Mouse (Mus musculus): Measurements from ENCODE around the gene Copg1. TPM values are rescaled to one million over a fixed set of nuclear protein-coding genes. Genes with fewer than 3 reads are reported as not detected.

Copg1 gene
- 190 TPM in 2 replicates for polyA plus RNA-seq (2015; fragmentation: Nextera tagmentation; extraction: Ambion mirVana)

GRCm38 (mm10) chr6:87887594-87888233 is at the start of gene Copg1:
Gene Copg1 (plus strand): TSS chr6:87887814.
- WGBS = under 1% methylated on average over 31 of the region's 31 CpGs
- no peaks in the 10 kb centered on the region for H3K27me3 ChIP-seq (ENCODE audit: insufficient read depth, low read length)
- ATAC-seq (ENCODE audit: low FRiP score, low TSS enrichment) = peak; percentile 98
- no peaks in the 10 kb centered on the region for H3K9me3 ChIP-seq (ENCODE audit: low read length)
- H3K27ac ChIP-seq (ENCODE audit: low read length) = peak within 1 kb of the TSS; percentile 82
- peaks cover 34% of the 10 kb centered on the region for H3K36me3 ChIP-seq (ENCODE audit: insufficient read depth, low read length)
- peak within 1 kb of the TSS; percentile 85 for H3K4me2 ChIP-seq (replicated peaks; ENCODE audit: low read depth, low read length)
- H3K4me3 ChIP-seq (ENCODE audit: low read length) = peak within 1 kb of the TSS; percentile 97
- H3K4me1 ChIP-seq (ENCODE audit: insufficient read depth, low read length) = peaks cover 9% of the 10 kb centered on the region; the same call in 1 of the 2 replicates
- peak within 1 kb of the TSS; percentile 94 for H3K9ac ChIP-seq (replicated peaks; ENCODE audit: low read length)

DNA sequence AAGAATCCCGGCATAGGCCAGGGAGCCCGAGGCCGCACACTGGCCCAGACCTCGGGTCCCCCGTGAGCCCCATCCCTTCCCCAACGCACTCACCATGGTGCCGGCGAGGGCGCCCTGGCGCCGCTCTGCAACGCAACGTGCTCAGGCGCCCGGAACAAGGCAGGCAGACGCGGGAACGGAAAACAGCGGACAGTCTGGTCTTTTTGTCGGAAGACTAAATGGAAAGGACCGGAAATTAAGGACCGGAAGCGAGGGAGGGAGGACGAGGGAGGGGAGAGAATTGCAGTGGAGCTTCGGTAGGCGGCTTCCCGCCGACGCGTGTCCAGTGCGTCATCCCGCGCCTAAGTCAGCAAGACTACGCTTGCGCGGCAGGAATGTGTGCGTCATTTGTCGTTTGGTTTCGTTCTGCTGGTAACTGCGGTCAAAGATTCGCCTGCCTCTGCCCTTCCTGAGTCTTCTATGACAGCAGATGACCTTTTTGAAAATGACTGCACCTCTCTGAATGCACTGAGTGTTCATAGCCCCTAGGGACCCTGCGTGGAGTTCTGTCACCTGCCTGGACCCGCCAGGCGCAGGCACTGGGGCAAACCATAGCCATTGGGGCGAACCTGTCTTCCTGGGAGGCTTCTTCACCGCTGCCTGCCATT is 48.9 kb upstream of the Copg1 start, which contains the start of gene Isy1:
Isy1 (minus strand) TSS at position 248 of the 647 bp plus-strand sequence.
- H3K4me2 ChIP-seq (replicated peaks; ENCODE audit: low read depth, low read length) = peak within 1 kb of the TSS; percentile 95
- H3K4me1 ChIP-seq (ENCODE audit: insufficient read depth, low read length) = peaks cover 12% of the 10 kb centered on the region
- WGBS = under 1% methylated on average over 46 of the region's 46 CpGs
- peak; percentile 97 for ATAC-seq (ENCODE audit: low FRiP score, low TSS enrichment)
- peak within 1 kb of the TSS; percentile 95 for H3K9ac ChIP-seq (replicated peaks; ENCODE audit: low read length)
- no peaks in the 10 kb centered on the region for H3K27me3 ChIP-seq (ENCODE audit: insufficient read depth, low read length)
- H3K9me3 ChIP-seq (ENCODE audit: low read length) = no peaks in the 10 kb centered on the region
- peak within 1 kb of the TSS; percentile 98 for H3K27ac ChIP-seq (ENCODE audit: low read length)
- H3K36me3 ChIP-seq (ENCODE audit: insufficient read depth, low read length) = peaks cover 23% of the 10 kb centered on the region
- peak within 1 kb of the TSS; percentile 94 for H3K4me3 ChIP-seq (ENCODE audit: low read length)

- H3K27ac ChIP-seq (ENCODE audit: low read length) = 0 out of 2 replicates have a peak overlapping the region, but pooled peaks have one; percentile 98
- H3K36me3 ChIP-seq (ENCODE audit: insufficient read depth, low read length) = peaks cover 29% of the 10 kb centered on the region
- H3K27me3 ChIP-seq (ENCODE audit: insufficient read depth, low read length) = no peaks in the 10 kb centered on the region
- no peak for ATAC-seq (ENCODE audit: low FRiP score, low TSS enrichment)
- H3K4me2 ChIP-seq (replicated peaks; ENCODE audit: low read depth, low read length) = peak overlapping the region; percentile 95; the same call in 1 of the 2 replicates
- peak overlapping the region; percentile 95 for H3K9ac ChIP-seq (replicated peaks; ENCODE audit: low read length)
- WGBS = 54% methylated on average over 11 of the region's 11 CpGs
- H3K4me3 ChIP-seq (ENCODE audit: low read length) = no peak overlapping the region
- no peaks in the 10 kb centered on the region for H3K9me3 ChIP-seq (ENCODE audit: low read length)
- peaks cover 12% of the 10 kb centered on the region for H3K4me1 ChIP-seq (ENCODE audit: insufficient read depth, low read length)
Measured at GRCm38 (mm10) chr6:87839797-87840341, 47.7 kb upstream of the Copg1 start.

DNA sequence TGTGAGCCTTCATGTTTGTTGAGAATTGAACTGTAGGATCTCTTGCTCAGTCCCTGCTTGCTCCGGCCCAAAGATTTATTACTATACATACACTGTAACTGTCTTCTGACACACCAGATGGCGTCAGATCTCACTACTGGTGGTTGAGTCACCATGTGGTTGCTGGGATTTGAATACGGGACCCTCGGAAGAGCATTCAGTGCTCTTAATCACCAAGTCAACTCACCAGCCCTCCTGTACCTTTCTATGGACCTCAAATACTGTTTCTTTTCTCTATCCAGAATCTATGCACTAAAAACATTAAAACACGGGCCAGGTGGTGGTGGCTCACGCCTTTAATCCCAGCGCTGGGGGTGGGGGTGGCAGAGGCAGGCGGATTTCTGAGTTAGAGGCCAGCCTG is 46.0 kb upstream of the Copg1 start:
- peaks cover 12% of the 10 kb centered on the region for H3K4me1 ChIP-seq (ENCODE audit: insufficient read depth, low read length)
- no peak overlapping the region for H3K4me2 ChIP-seq (replicated peaks; ENCODE audit: low read depth, low read length)
- no peak for ATAC-seq (ENCODE audit: low FRiP score, low TSS enrichment)
- 77% methylated on average over 8 of the region's 8 CpGs for WGBS
- H3K4me3 ChIP-seq (ENCODE audit: low read length) = no peak overlapping the region
- H3K27ac ChIP-seq (ENCODE audit: low read length) = no peak overlapping the region
- H3K9me3 ChIP-seq (ENCODE audit: low read length) = no peaks in the 10 kb centered on the region
- H3K9ac ChIP-seq (replicated peaks; ENCODE audit: low read length) = no peak overlapping the region
- peaks cover 39% of the 10 kb centered on the region for H3K36me3 ChIP-seq (ENCODE audit: insufficient read depth, low read length)
- no peaks in the 10 kb centered on the region for H3K27me3 ChIP-seq (ENCODE audit: insufficient read depth, low read length)

- no peak overlapping the region for H3K4me3 ChIP-seq (ENCODE audit: low read length)
- no peak overlapping the region for H3K4me2 ChIP-seq (replicated peaks; ENCODE audit: low read depth, low read length)
- 30% methylated on average over 1 of the region's 1 CpGs for WGBS
- peaks cover 39% of the 10 kb centered on the region for H3K36me3 ChIP-seq (ENCODE audit: insufficient read depth, low read length)
- no peaks in the 10 kb centered on the region for H3K9me3 ChIP-seq (ENCODE audit: low read length)
- peaks cover 17% of the 10 kb centered on the region for H3K4me1 ChIP-seq (ENCODE audit: insufficient read depth, low read length)
- no peak for ATAC-seq (ENCODE audit: low FRiP score, low TSS enrichment)
- H3K27ac ChIP-seq (ENCODE audit: low read length) = no peak overlapping the region
- no peak overlapping the region for H3K9ac ChIP-seq (replicated peaks; ENCODE audit: low read length)
- H3K27me3 ChIP-seq (ENCODE audit: insufficient read depth, low read length) = no peaks in the 10 kb centered on the region
Measured at GRCm38 (mm10) chr6:87842254-87842653, 45.4 kb upstream of the Copg1 start.

DNA sequence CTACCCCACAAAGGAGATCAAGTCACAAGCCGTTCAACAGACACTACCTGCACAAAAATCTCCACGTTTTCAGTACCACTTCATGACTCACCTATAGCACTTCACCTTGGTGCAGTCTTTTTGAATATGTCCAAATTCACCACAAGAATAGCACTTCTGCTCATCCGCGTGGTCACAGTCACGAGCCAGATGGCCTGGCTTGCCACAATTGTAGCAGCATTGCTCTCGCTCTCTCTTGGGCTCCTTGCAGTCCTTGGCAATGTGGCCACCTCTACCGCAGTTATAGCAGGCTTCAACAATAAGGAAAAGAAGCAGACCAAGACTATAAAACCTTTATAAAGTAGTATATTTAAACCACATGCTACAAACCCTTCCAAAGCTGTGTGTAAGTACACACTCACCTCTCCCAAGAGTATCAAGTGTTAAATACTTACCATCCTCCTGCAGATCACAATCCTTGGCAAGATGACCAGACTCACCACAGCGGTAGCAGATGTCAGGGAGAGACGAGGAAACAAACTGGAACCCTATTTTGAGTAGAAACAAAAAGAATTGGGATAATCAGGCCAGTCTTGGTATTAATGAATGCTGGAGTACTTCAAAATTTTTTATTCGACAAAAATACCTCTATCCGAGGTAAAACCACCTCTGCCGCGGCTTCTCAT is 42.5 kb upstream of the Copg1 start:
- Histone ChIP-seq H3K4me3 (ENCODE audit: low read length) (no peak overlapping the region), H3K4me2 (replicated peaks; ENCODE audit: low read depth, low read length) (no peak overlapping the region), H3K27ac (ENCODE audit: low read length) (no peak overlapping the region), H3K9me3 (ENCODE audit: low read length) (no peaks in the 10 kb centered on the region), H3K4me1 (ENCODE audit: insufficient read depth, low read length) (peaks cover 22% of the 10 kb centered on the region), H3K9ac (replicated peaks; ENCODE audit: low read length) (no peak overlapping the region), H3K27me3 (ENCODE audit: insufficient read depth, low read length) (no peaks in the 10 kb centered on the region), H3K36me3 (ENCODE audit: insufficient read depth, low read length) (peaks cover 42% of the 10 kb centered on the region)
- ATAC-seq (ENCODE audit: low FRiP score, low TSS enrichment) = no peak
- WGBS = 95% methylated on average over 13 of the region's 13 CpGs

- no peaks in the 10 kb centered on the region for H3K9me3 ChIP-seq (ENCODE audit: low read length)
- no peak overlapping the region for H3K4me2 ChIP-seq (replicated peaks; ENCODE audit: low read depth, low read length)
- no peak for ATAC-seq (ENCODE audit: low FRiP score, low TSS enrichment)
- H3K36me3 ChIP-seq (ENCODE audit: insufficient read depth, low read length) = peaks cover 38% of the 10 kb centered on the region
- no peak overlapping the region for H3K4me3 ChIP-seq (ENCODE audit: low read length)
- no peak overlapping the region for H3K9ac ChIP-seq (replicated peaks; ENCODE audit: low read length)
- 80% methylated on average over 1 of the region's 1 CpGs for WGBS
- H3K27me3 ChIP-seq (ENCODE audit: insufficient read depth, low read length) = no peaks in the 10 kb centered on the region
- H3K4me1 ChIP-seq (ENCODE audit: insufficient read depth, low read length) = peaks cover 26% of the 10 kb centered on the region
- H3K27ac ChIP-seq (ENCODE audit: low read length) = no peak overlapping the region
Measured at GRCm38 (mm10) chr6:87846813-87847212, 40.8 kb upstream of the Copg1 start.

DNA sequence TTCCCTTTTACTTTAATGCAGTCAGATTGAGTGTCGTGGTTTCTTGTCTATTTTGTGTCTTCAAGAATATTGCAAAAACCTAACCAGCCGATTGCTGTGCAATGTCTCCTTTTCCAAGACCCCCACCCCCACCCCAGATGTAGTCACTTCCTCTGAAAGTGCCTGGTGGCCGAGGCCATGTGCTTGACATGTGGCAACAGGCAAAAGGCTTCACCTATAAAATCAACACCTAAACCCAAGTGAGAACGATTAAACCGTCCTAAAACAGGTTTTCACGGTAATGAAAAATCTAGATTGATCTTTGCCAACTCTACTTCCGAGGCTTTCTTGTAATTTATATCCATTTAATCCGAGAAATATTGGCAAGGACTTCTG is 37.8 kb upstream of the Copg1 start:
- H3K9ac ChIP-seq (replicated peaks; ENCODE audit: low read length) = peak overlapping the region; percentile 98
- no peak for ATAC-seq (ENCODE audit: low FRiP score, low TSS enrichment)
- peak overlapping the region; percentile 92 for H3K4me3 ChIP-seq (ENCODE audit: low read length)
- H3K27me3 ChIP-seq (ENCODE audit: insufficient read depth, low read length) = no peaks in the 10 kb centered on the region
- no peak overlapping the region for H3K27ac ChIP-seq (ENCODE audit: low read length)
- peak overlapping the region; percentile 89 for H3K4me2 ChIP-seq (replicated peaks; ENCODE audit: low read depth, low read length)
- peaks cover 14% of the 10 kb centered on the region for H3K36me3 ChIP-seq (ENCODE audit: insufficient read depth, low read length)
- no peaks in the 10 kb centered on the region for H3K9me3 ChIP-seq (ENCODE audit: low read length)
- peaks cover 26% of the 10 kb centered on the region for H3K4me1 ChIP-seq (ENCODE audit: insufficient read depth, low read length)
- whole genome bisulfite sequencing = under 1% methylated on average over 8 of the region's 8 CpGs

GRCm38 (mm10) chr6:87850155-87850899 is 37.3 kb upstream of the Copg1 start:
- Histone ChIP-seq H3K4me1 (ENCODE audit: insufficient read depth, low read length) (peaks cover 26% of the 10 kb centered on the region), H3K9me3 (ENCODE audit: low read length) (no peaks in the 10 kb centered on the region), H3K27ac (ENCODE audit: low read length) (peak overlapping the region; percentile 95), H3K4me2 (replicated peaks; ENCODE audit: low read depth, low read length) (peak overlapping the region; percentile 89), H3K9ac (replicated peaks; ENCODE audit: low read length) (peak overlapping the region; percentile 98), H3K27me3 (ENCODE audit: insufficient read depth, low read length) (no peaks in the 10 kb centered on the region), H3K36me3 (ENCODE audit: insufficient read depth, low read length) (peaks cover 9% of the 10 kb centered on the region; the same call in 1 of the 2 replicates), H3K4me3 (ENCODE audit: low read length) (peak overlapping the region; percentile 92)
- WGBS = 0% methylated on average over 71 of the region's 73 CpGs
- ATAC-seq (ENCODE audit: low FRiP score, low TSS enrichment) = peak; percentile 83
